Mouse (Mus musculus): Measurements from ENCODE around the gene Nemp1. TPM values are rescaled to one million over a fixed set of nuclear protein-coding genes. Genes with fewer than 3 reads are reported as not detected.

Nemp1 gene
- 1 to 10 TPM; 6.5 to 7.3 TPM for total RNA-seq (2021)
- long read RNA-seq, experiment 1, partial matches to known transcripts, result 0 of 5 reads
- long read RNA-seq, experiment 1, other reads (novel, unspliced or antisense), result 1 of 5 reads
- long read RNA-seq, experiment 2, partial matches to known transcripts, result 0 of 4 reads
- long read RNA-seq, experiment 2, other reads (novel, unspliced or antisense), result 3 of 4 reads

GRCm38 (mm10) chr10:127666501-127667268 lies at the start of gene Nemp1:
TSS of gene Nemp1 (plus strand) at chr10:127666901.
- DNase-seq, result peak; percentile 94

GRCm38 (mm10) chr10:127617294-127617693 lies 49.4 kb upstream of the Nemp1 start:
- DNase-seq, result peak in 1 of 2 experiments; percentile 28

- DNase-seq, result peak; percentile 40 to 41
Measured at GRCm38 (mm10) chr10:127618173-127618572, 48.5 kb upstream of the Nemp1 start.

GRCm38 (mm10) chr10:127619119-127619721 lies 47.5 kb upstream of the Nemp1 start:
- peak in 1 of 2 experiments; percentile 24 for DNase-seq

- peak in 1 of 2 experiments; percentile 40 for DNase-seq
Measured at GRCm38 (mm10) chr10:127619941-127620405, 46.7 kb upstream of the Nemp1 start.

GRCm38 (mm10) chr10:127620406-127621190 lies 46.1 kb upstream of the Nemp1 start, which contains the start of gene Lrp1:
TSS of gene Lrp1 (minus strand) at chr10:127621148.
- peak; percentile 35 to 58 for DNase-seq

GRCm38 (mm10) chr10:127621191-127622056 lies 45.3 kb upstream of the Nemp1 start:
- peak; percentile 92 to 93 for DNase-seq

- DNase-seq, result peak; percentile 85 to 86
Measured at GRCm38 (mm10) chr10:127622057-127622392, 44.7 kb upstream of the Nemp1 start.

GRCm38 (mm10) chr10:127622661-127623060 lies 44.0 kb upstream of the Nemp1 start:
- no peak for DNase-seq

GRCm38 (mm10) chr10:127623439-127624216 lies 43.1 kb upstream of the Nemp1 start:
- DNase-seq, result no peak

GRCm38 (mm10) chr10:127626433-127626832 lies 40.3 kb upstream of the Nemp1 start:
- DNase-seq, result peak in 1 of 2 experiments; percentile 46

GRCm38 (mm10) chr10:127631261-127632214 lies 35.2 kb upstream of the Nemp1 start:
- DNase-seq, result peak in 1 of 2 experiments; percentile 30

- no peak for DNase-seq
Measured at GRCm38 (mm10) chr10:127632668-127633271, 33.9 kb upstream of the Nemp1 start.

GRCm38 (mm10) chr10:127640421-127640820 lies 26.3 kb upstream of the Nemp1 start:
- DNase-seq, result no peak

- peak; percentile 93 to 97 for DNase-seq
Measured at GRCm38 (mm10) chr10:127641861-127642771, 24.6 kb upstream of the Nemp1 start.

- peak; percentile 86 to 89 for DNase-seq
Measured at GRCm38 (mm10) chr10:127642772-127643552, 23.7 kb upstream of the Nemp1 start, which contains the start of gene Stat6. TSS of gene Stat6 (plus strand) at chr10:127642986.
